Comparison of ENCODE assay signal across 8 mouse cellular contexts in genomic region chr11:77630257-77630670, GRCm38 (mm10). TPM values are rescaled to one million over a fixed set of nuclear protein-coding genes. Genes with fewer than 3 reads are reported as not detected.
A peak's percentile ranks its signal among the peaks of the same experiment; 100 is the strongest.
DNase-seq lines count a peak whose midpoint lies in the region; ATAC-seq lines count a peak whose summit lies in the region.

No protein-coding gene starts in this region.

- peak overlapping the region; percentile 54 for H3K4me2 ChIP-seq in hindbrain, embryonic 13.5 days

- DNase-seq in R1 (ENCODE audit: low read depth, low spot score): peak; percentile 85
- DNase-seq in cerebellum, postnatal 10 days: peak; percentile 89 to 91
- DNase-seq in frontal cortex, postnatal 14 days (ENCODE audit: low spot score in 2 of 2): peak; percentile 64 to 81
- DNase-seq in layer of hippocampus, postnatal 36 days: peak; percentile 71 to 82
- DNase-seq in lung, postnatal 36 days: peak; percentile 90
- peak; percentile 63 for DNase-seq in retina, postnatal 7 days (ENCODE audit: low read depth, low spot score)
- DNase-seq in urinary bladder, adult 2 months (ENCODE audit: low spot score): peak; percentile 41

- H3K9me3 ChIP-seq in hindbrain, embryonic 13.5 days: no peaks in the 10 kb centered on the region

- WGBS in hindbrain, embryonic 13.5 days: 15% methylated on average over 8 of the region's 8 CpGs

- no peaks in the 10 kb centered on the region for H3K36me3 ChIP-seq in hindbrain, embryonic 13.5 days

- no peaks in the 10 kb centered on the region for H3K27me3 ChIP-seq in hindbrain, embryonic 13.5 days

- ATAC-seq in hindbrain, embryonic 13.5 days (ENCODE audit: low FRiP score): 0 out of 2 replicates have a peak, but pooled peaks have one; percentile 54

- no peak overlapping the region for H3K9ac ChIP-seq in hindbrain, embryonic 13.5 days

- H3K4me1 ChIP-seq in hindbrain, embryonic 13.5 days (replicated peaks): peaks cover 16% of the 10 kb centered on the region

- H3K4me3 ChIP-seq in hindbrain, embryonic 13.5 days: peak overlapping the region; percentile 23

- no peak overlapping the region for H3K27ac ChIP-seq in hindbrain, embryonic 13.5 days

RNA-seq across cellular contexts. Expression of gene Taok1, which starts 22.6 kb away (rescaled TPM):
- 23.2 and 23.7 TPM in 2 replicates for polyA plus RNA-seq in hindbrain, embryonic 13.5 days (2015; fragmentation: Nextera tagmentation; extraction: Ambion mirVana)
- 100 to 1,000 TPM; 114 to 116 TPM for total RNA-seq in layer of hippocampus, postnatal 36 days (2021)
- 17.3 and 18.1 TPM in 2 replicates for polyA plus RNA-seq in urinary bladder, adult 2 months (2012; rRNA removed)

RNA-seq across cellular contexts. Expression of gene Nufip2, which starts 55.7 kb away (rescaled TPM):
- 4.2 and 4.6 TPM in 2 replicates for polyA plus RNA-seq in hindbrain, embryonic 13.5 days (2015; fragmentation: Nextera tagmentation; extraction: Ambion mirVana)
- total RNA-seq in layer of hippocampus, postnatal 36 days (2021): 10 to 100 TPM; 84.8 to 92.9 TPM
- polyA plus RNA-seq in urinary bladder, adult 2 months (2012; rRNA removed): 16.4 and 19.3 TPM in 2 replicates
